Mouse (Mus musculus): ENCODE data around the gene Mrpl16.

Mrpl16 gene

DNA sequence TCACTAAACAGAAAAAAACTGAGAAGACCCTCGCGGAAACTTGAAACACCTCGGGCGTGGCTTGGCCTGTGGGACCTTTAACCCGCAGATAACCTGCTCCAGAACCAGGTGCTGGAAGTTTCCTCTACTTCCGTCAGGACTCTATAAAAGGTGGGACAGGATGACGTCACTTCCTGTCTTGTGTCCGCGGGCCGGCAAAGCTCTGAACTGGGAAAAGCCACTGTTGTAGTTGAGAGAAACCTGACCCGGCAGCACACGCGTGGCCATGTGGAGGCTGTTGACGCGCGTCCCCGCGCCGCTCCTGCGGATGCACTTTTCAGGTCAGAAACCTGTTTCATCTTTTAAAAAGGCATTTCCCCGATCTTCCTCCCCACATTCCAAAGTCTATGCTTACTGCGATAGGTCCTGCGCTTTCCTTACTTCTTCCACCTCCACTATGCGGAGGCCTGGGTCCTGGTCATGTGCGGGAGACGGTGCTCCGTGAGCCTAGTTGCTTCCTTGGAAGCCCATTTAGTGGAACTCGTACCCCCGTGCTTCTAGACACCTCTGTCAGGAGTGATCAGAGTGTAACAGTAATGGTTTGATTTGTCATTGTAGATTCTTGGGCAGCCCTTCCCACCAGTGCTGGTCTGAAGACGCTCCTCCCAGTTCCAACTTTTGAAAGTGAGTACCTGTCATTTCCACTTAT is at the start of gene Mrpl16:
Gene Mrpl16, plus strand, starts transcription at position 187 of the 688 bp plus-strand sequence.
- DNase-seq (ENCODE audit: low spot score in 2 of 2): peak; percentile 89 to 93

DNA sequence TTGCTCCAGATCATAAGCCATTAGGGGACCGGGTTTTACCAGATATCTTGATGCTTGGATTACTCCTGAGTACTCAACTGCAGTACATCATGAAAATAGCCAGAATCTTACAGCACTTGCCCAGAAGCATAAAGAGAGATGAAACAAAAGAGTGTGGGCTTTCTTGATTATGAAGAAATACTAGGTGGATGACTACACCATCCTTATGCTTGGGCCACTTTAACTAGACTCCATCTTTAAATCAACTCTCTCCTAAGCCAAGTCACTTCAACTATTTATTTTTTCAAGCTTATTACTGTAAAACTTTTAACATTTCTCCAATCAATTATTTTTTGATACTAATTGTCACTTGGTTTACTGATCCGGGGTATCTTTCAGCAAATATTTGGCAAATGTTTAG is 46.3 kb upstream of the Mrpl16 start:
- DNase-seq (ENCODE audit: low spot score in 2 of 2): no peak

DNA sequence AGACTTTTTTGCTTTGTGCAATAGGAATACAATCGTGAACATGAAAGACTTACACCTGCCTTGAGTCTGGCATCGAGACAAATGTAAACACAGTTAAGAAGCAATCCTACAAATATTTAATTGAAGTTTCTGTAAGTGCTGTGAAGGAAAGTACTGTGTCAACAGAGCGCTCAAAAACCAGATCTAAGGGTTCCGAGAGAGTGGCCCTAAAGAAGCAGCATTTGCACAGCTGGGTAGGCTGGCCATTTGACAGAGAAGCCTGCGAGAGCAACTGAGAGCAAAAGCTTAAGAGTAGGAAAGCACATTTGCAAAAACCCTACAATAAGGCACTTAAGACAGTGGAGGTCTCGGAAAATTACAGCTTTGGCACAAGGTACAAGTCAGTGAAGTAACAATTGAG is 45.9 kb upstream of the Mrpl16 start:
- no peak for DNase-seq (ENCODE audit: low spot score in 2 of 2)

DNA sequence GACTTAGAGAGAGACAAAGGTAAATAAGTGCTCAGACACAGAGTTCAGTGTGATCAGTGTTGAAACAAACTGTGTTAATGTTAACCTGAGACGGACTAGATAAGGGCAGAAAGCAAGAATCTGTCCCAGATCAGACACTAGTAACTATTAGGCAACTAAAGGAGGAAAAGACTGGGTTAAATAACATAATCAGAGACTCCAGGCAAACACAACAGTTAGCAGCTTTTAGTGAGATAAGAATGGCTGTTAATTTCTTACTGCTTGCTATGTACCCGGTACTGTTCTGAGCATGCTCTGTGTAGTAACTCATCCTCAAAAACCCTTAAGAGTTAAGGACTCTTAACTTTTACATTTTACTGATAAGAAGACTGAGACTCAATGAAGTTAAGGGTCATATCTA is 44.3 kb upstream of the Mrpl16 start:
- no peak for DNase-seq (ENCODE audit: low spot score in 2 of 2)

DNA sequence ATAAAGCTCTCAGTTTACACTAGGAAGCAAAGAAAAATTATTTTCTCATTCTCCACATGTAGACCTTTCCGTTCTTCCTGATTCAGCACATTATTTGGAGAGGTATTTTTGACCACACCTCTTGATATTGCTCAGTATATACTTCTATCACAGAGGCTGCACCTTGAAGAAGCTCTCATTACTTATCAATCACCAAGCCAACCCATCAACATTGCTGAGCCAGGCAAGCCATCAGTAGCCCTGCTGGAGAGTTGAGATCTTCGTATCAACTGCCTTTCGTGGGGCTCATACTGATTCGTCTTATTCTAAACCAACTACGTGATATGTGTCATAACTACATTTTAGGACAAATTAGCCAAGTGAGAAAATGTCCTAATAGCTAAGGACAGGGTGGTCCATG is 42.9 kb upstream of the Mrpl16 start:
- no peak for DNase-seq (ENCODE audit: low spot score in 2 of 2)

DNA sequence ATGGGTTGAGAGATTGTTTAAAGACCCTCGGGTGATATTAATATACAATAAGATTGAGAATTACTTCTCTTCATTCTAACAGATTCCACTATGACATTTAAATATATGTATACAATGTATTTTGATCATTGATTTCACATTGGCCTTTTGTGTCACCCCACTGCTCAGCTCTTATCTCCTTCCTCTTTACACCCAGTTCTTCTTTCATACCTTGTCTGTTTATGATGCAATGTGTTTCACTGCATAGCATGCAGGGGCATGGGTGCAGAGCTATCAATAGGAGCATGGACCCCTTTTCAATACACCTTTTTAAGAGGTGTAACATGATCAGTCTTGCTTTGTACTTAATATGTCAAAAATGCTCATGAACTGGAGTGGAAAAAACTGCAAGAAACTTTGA is 39.9 kb upstream of the Mrpl16 start:
- DNase-seq (ENCODE audit: low spot score in 2 of 2): no peak

DNA sequence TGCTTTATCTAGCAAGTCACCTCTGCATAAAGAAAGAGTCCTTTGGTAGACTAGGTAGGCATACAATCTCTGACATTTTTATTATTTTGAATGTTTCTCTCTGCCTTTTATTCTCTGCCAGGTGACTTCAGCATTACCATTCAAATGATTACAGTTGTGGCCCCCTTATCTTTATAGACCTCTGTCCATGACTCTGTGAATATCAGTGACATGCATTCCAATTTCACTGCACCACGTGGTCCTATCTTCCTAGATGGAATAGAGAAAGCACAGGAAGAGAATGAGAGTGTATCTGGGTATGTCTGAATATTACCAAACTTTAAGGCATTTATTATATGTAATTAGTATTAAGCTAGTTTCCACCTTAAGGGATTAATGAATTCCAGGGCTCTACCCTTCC is 33.7 kb upstream of the Mrpl16 start:
- DNase-seq (ENCODE audit: low spot score in 2 of 2): no peak

DNA sequence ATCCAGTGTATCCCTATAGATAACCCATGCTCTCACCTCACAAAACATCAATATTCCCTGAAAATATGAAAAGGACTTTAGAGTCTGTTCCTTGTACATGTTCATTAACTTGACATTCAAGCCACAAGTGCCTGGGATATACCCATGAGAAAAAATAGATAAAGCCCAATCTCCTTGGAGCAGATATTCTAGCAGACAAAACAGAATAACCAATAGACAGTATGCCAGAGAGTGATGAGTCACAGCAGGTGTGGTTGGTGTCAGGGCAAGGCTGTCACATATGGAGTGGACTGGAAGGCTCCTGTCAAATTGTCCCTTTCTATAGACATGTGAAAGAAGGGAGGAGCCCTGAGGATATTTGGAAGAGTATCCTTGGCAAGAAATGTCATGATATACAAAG is 24.5 kb upstream of the Mrpl16 start:
- no peak for DNase-seq (ENCODE audit: low spot score in 2 of 2)

DNA sequence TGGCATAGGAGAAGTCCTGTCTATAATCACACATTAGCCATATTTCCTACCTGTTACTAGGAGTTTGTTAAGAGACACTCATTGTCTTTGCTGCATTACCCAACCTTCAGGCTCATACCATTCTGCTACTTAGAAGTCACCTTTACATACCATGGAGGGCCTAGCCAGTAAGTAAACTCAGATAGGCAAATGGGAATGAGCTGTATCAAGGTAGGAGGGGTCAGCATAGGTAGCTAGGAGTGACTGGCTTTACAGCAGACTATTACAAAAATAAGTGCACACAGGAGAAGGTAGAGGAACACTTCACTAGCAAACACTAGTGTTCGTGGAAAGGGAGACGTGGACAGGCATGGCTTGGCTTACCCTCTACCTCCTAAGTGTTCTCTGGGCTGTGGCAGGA is 22.9 kb upstream of the Mrpl16 start, which contains the start of gene Gif:
Gene Gif, plus strand, starts transcription at position 257 of the 400 bp plus-strand sequence.
- DNase-seq (ENCODE audit: low spot score in 2 of 2): no peak

DNA sequence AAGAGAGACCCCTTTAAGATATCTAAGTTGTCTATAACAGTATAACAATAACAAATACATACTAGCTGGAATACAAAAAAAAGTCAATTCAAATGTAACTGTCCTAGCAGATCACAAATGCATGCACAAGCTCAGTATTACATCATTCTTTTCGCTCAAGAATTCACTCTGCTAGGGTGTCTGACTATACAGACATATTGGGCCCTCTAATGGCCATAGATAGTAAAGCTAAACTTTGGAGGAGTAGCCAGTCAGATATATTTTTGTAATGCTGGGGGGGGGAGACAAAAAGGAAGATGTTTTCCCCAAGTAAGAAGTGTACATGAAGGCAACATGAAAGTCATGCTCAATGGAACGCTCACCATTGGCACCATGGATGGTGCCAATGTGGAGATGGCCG is 5.1 kb upstream of the Mrpl16 start:
- no peak for DNase-seq (ENCODE audit: low spot score in 2 of 2)

DNA sequence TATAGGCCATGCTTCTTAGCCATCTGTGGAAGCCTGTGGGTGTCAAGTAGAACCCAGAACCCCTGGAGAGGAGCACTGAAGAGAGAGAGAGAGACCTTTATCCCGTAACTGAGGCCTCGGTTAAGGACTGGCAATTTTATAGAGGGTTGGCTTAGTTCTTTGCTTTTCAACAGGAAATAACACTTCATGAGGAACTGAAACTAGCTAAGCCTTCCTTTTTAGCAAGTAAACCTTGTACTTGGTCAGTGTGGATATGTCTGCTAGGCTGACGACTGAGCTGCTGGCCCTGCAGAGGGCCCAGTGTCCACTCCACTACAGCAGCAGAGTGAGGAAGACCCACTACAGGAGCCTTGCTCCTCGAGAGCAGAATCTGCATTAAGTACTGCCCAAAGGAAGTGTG is 3.8 kb upstream of the Mrpl16 start:
- DNase-seq (ENCODE audit: low spot score in 2 of 2): no peak

DNA sequence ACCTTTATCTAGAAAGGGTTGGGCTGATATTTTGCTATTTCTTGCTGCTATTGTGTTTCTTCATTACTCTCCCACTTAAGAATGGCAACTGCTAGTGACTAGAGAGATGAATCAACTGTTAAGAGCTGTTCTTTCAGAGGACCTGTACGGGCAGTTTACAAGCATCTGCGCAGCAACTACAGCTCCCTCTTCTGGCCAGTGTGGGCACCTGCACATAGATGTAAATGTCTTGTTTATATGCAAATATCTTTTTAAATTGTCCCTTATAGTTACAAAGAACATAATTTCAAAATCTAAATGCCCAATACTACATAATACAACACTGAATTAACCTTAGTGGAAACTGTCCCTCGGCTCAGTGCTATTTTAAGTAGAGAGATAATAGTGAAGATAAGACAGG is 2.0 kb upstream of the Mrpl16 start:
- DNase-seq (ENCODE audit: low spot score in 2 of 2): no peak

DNA sequence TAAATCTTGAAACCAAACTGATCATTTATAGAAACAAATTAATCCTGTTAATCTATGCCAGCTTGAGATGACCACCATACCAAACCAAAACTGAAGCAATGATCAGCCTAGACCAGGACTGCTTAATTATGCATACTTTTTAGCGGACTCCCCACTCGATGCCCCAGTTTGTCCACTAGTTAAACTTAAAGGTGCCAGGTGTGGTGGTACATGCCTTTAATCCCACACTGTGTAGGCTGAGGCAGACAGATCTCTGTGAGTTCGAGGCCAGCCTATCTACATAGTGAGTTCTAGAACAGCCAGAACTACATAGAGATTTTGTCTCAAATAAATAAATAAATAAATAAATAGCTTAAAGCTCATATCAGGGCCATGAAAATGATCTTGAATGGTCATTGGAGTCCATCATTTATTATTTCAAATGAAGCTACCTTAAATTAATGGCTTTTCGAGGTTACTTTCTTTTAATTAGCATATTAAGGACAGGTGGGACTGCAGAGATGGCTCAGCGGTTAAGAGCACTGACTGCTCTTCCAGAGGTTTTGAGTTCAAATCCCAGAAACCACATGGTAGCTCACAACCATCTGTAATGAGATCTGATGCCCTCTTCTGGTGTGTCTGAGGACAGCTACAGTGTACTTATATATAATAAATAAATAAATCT is 802 bp upstream of the Mrpl16 start:
- no peak for DNase-seq (ENCODE audit: low spot score in 2 of 2)

DNA sequence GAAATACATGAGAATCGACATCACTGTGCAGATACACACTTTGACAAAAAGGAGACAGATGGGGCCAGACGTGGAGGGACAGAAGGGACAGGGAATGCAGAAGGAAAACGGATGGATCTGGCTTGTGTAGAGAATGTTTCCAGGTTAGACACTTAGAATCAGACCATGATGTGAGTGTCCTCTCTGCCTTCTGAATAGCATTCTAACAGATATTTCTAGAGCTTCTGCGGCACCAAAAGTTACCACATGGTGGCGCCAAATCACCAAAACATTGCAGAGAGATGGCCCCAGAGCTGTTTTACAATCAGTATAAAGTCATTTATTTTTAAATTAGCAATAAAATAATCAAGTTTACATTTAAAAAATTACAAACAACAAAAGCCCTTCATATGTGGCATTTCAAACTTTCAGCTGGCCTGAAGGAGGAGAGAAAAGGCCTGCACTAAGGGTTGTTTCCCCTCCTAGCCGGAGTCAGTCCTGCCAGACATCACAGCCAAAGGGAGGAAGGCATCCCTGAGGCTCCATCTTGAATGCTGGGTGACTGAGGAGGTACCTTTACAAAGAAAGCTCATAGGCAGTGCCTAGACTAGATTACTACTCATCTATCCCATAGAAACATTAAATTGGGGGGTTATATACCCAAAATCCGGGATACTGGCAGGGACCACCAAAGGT is 7.1 kb downstream of the Mrpl16 start:
- DNase-seq (ENCODE audit: low spot score in 2 of 2): peak; percentile 64 to 75

DNA sequence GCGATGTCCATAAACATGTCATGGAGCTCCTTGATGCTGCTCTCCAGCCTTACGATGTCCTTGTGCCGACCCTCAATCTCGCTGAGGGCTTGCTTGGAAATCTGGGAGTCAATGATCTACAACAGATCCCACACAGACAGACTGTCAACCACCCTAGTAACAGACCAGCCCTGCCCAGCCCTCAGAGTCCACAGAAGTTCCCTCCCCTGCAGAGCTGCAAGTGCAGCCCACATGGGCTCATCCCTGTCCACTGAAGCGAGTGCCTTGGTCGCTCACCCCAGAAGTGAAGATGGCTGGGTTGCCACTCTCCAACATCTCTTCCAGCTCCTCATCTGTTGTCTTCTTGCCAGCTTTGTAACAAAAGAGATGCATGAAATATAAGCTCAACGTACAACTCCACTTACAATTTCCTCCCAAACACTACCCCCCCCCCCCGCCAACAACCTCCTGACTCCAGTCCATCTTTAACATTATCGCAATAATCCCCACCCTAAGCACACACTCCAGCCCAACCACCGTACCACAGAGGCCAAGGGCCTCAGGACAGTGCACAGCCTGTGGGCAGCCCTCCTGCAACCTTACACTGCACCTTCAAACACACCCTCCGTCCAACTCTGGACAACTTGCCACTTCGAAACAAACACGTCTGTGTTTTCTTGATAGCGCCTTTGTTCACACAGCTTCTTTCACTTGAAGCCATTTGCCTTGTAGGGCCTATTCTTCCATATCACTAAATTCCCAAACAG is 15.4 kb downstream of the Mrpl16 start:
- no peak for DNase-seq (ENCODE audit: low spot score in 2 of 2)

DNA sequence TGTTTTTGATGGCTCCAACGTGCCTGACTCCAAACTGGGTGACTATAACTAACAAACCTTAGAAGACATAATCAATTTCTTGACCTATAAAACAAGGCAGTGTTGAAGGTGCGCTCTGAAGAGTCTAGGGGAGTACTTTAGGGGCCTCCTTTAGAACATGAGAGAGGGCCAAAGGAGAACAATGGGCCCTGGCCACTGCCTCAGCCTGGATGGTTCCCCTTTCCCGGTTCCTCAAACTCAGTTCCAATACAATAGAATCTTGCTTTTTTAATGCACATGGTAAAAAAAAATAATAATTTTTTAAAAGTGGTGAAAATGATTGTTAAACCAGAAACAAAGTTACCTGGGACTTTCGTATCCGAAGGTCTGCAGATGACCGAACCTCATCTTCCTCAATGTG is 17.6 kb downstream of the Mrpl16 start:
- DNase-seq (ENCODE audit: low spot score in 2 of 2): no peak

DNA sequence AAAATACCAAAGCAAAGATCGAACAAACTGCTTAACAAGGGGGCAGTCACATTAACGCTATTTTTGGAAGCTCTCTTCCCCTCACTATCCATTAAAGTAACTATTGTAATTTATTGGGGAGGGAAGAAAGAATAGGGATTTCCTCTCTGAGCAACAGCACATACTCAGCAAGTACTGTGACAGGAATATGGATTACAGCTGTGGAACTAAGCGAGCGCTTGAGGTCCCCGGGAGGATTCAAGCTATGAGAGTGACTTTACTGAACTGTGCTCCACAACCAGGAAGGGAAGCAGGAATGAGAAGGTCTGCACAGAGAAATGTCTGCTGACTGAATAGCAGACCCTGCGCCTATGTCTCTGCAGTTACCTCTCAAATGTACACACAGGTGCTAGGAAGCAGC is 18.7 kb downstream of the Mrpl16 start:
- no peak for DNase-seq (ENCODE audit: low spot score in 2 of 2)

DNA sequence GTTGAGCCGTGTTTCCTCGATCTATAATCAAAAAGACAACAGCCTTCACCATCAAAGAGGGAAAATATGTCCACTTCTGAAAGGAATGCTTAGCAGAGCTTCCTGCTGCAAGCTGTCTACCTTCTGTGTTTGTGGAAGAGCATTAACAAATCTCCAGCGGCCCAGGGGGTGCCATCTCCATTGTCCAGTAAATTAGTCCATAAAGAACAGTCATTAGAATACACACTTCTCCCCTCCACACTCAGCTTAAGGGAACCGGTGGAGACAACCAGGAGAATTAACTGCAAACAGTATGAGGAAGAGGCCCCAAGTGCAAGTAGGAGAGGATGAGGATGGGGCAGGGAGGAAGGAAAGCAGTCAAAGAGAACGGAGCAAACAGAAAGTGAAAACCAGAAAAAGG is 21.6 kb downstream of the Mrpl16 start:
- DNase-seq (ENCODE audit: low spot score in 2 of 2): no peak

DNA sequence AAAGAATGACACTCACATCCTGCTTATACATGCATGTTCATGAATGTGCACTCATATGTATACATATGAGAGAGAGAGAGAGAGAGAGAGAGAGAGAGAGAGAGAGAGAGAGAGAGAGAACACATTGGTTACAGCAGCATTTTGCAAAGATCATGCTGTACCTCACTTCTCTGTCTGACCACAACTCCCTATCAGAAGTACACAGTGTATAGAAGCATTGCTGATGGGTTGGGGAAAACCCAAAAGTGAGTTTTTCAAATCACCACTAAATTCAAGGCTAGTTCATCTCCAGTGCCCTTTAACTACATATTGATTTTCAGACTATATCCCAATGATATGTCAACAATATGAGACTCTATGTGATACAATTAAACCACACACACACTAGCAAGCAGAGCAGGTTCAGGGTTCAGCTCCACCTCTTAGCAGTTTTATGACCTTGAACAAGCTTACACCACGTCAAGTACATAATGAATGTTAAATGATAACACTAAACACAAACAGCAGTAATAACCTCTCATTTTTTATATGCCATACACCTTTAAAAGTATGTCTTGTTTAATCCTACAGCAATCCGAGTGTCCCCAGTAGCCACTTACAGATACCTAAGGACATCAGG is 23.7 kb downstream of the Mrpl16 start:
- no peak for DNase-seq (ENCODE audit: low spot score in 2 of 2)

DNA sequence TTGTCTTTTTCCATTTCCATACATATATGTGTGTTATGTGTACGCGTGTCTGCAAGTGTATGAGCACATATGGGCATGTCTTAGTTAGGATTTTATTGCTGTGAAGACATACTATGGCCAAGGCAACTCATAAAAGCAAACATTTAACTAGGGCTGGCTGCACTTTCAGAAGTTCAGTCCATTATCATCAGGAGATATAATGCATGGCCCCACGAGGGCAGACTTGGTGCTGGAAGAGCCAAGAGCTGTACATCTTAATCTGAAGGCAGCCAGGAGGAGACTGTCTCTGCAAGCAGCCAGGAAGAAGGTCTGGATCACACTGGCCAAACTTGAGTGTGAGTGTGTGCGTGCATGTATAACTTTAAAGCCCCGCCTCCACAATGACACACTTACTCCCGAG is 24.3 kb downstream of the Mrpl16 start:
- DNase-seq (ENCODE audit: low spot score in 2 of 2): no peak

DNA sequence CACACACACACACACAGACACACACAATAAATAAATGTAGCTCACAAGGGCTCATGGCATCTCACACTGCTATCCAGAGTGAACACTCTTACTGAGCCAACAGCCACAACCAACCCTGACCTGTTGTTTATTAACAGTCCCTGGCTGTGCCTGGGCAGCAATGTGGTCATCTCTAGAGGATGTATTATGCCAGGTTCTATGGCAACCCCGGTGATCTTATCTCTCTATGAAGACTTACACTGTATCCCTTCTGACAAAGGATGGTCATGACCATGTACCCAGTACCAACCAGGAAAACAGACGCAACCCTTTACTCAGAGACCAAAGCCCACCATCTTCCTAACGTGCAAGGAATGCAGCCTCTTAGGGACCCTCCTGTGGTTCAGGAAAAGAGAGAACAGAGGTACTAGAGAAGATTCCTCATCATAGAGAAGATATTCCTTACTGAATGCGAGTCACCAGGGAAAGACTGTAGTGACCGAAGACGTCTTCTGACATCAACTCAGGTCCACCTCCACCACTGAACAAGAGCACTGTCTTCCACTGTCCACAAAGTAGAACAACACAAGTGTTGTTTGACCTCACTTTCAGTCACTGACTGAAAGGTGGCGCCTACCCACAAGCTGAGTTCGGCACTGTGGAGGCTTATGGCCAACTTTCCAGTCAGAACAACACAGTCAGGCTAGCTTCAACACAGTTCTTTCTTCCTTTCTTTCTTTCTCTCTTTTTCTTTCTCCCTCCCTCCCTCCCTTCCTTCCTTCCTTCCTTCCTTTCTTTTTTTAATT is 30.5 kb downstream of the Mrpl16 start:
- no peak for DNase-seq (ENCODE audit: low spot score in 2 of 2)

Measured in frontal cortex, postnatal 36 days (tissue).